Mouse (Mus musculus) CH12.LX (cell line): ENCODE measurements around the gene Adipor1. TPM values are rescaled to one million over a fixed set of nuclear protein-coding genes. Genes with fewer than 3 reads are reported as not detected.
"Not testable (repeated sequence)": the region's sequence is repeated elsewhere in the genome, so short reads cannot be mapped to it uniquely, and the experiment has no call there.

ENCODE experiments used
- DNase-seq: peaks from one replicate; pipeline ENCODE4 v3.0.0-alpha.2; 2013; ENCODE audit errors: extremely low read depth
- H3K27ac ChIP-seq: 2 replicates; pipeline ENCODE4 v1.5.1; 2012; ENCODE audit warnings: low read depth, mild to moderate bottlenecking, control low read depth, moderate library complexity; ENCODE audit not compliant: insufficient read depth
- H3K27me3 ChIP-seq: replicated peaks from 2 replicates; pipeline ENCODE3; 2012; ENCODE audit warnings: inconsistent platforms
- H3K36me3 ChIP-seq, 2 experiments: replicated peaks in 1 of 2; 2 replicates each; pipeline versions ENCODE3 to v1.6.1; 2012; ENCODE audit warnings: inconsistent platforms in 1 of 2, low read length in 1 of 2, mild to moderate bottlenecking in 1 of 2, mixed read lengths in 1 of 2, moderate library complexity in 1 of 2; ENCODE audit not compliant: control insufficient read depth in 1 of 2, insufficient read depth in 1 of 2
- H3K4me1 ChIP-seq, 2 experiments: 2 replicates each; pipeline ENCODE4 v1.6.1; 2012; ENCODE audit warnings: inconsistent platforms in 1 of 2, moderate library complexity in 1 of 2; ENCODE audit not compliant: insufficient read depth in 2 of 2, control insufficient read depth in 1 of 2
- H3K4me2 ChIP-seq: 2 replicates; pipeline ENCODE4 v1.6.1; 2012; ENCODE audit warnings: low read depth, mild to moderate bottlenecking, control low read depth; ENCODE audit not compliant: poor library complexity, insufficient read depth, severe bottlenecking
- H3K4me3 ChIP-seq, 3 experiments: fragments of 150-350 bp in 1 of 3; sonication (generic) in 1 of 3; replicated peaks in 1 of 3; 2 replicates each; pipeline versions ENCODE3 to v1.5.1; 2011 to 2012; ENCODE audit warnings: low read depth in 2 of 3, low read length in 2 of 3, mild to moderate bottlenecking in 2 of 3, moderate library complexity in 2 of 3, control low read depth in 1 of 3, improper control_type of control experiment in 1 of 3, inconsistent platforms in 1 of 3, mixed read lengths in 1 of 3; ENCODE audit not compliant: poor library complexity in 1 of 3
- H3K79me2 ChIP-seq: replicated peaks from 2 replicates; pipeline ENCODE4 v1.6.1; 2012; ENCODE audit warnings: mild to moderate bottlenecking, moderate library complexity; ENCODE audit not compliant: control insufficient read depth, poor library complexity, insufficient read depth, severe bottlenecking; ENCODE audit errors: extremely low read depth
- H3K9ac ChIP-seq: 2 replicates; pipeline ENCODE4 v1.6.1; 2012; ENCODE audit warnings: low read depth, mild to moderate bottlenecking, control low read depth, moderate library complexity; ENCODE audit not compliant: insufficient read depth
- H3K9me3 ChIP-seq: replicated peaks from 2 replicates; pipeline ENCODE3; 2012; ENCODE audit warnings: low read length, inconsistent platforms, mixed read lengths
- CTCF ChIP-seq, 2 experiments: IDR thresholded peaks in 1 of 2; conservative IDR thresholded peaks in 1 of 2; 2 replicates each; pipeline ENCODE4 v1.5.1; 2011 to 2012; ENCODE audit warnings: low read depth in 2 of 2, low read length in 2 of 2, improper control_type of control experiment in 1 of 2, inconsistent platforms in 1 of 2, mild to moderate bottlenecking in 1 of 2, moderate library complexity in 1 of 2
- E2F4 ChIP-seq: IDR thresholded peaks from 2 replicates; pipeline ENCODE4 v1.6.1; 2011; ENCODE audit warnings: low read depth, low read length, improper control_type of control experiment; ENCODE audit not compliant: insufficient replicate concordance
- MAZ ChIP-seq: IDR thresholded peaks from 2 replicates; pipeline ENCODE4 v1.6.1; 2012; ENCODE audit warnings: low read depth, mild to moderate bottlenecking, inconsistent platforms, low read length, improper control_type of control experiment, moderate library complexity
- RAD21 ChIP-seq: IDR thresholded peaks from 2 replicates; pipeline ENCODE4 v1.6.1; 2011; ENCODE audit warnings: low read depth, mild to moderate bottlenecking, low read length, improper control_type of control experiment, moderate library complexity
- RCOR1 ChIP-seq: conservative IDR thresholded peaks from 2 replicates; pipeline ENCODE4 v1.6.1; 2012; ENCODE audit warnings: low read depth, mild to moderate bottlenecking, inconsistent platforms, low read length, improper control_type of control experiment
- SMC3 ChIP-seq: IDR thresholded peaks from 2 replicates; pipeline ENCODE4 v1.6.1; 2011; ENCODE audit warnings: low read depth, low read length, improper control_type of control experiment
- UBTF ChIP-seq: IDR thresholded peaks from 2 replicates; pipeline ENCODE4 v1.6.1; 2012; ENCODE audit warnings: low read depth, mild to moderate bottlenecking, inconsistent platforms, low read length, improper control_type of control experiment, moderate library complexity
- USF1 ChIP-seq: IDR thresholded peaks from 2 replicates; pipeline ENCODE4 v1.6.1; 2014; ENCODE audit warnings: low read depth, mild to moderate bottlenecking, inconsistent platforms, low read length, improper control_type of control experiment
- dilution Hi-C: fragments of 300-500 bp; cut with MboI; formaldehyde crosslinking; loops from 2 replicates; pipeline ENCODE4 v1.14.3; 2020; ENCODE audit warnings: low sequenced_read_pairs; ENCODE audit not compliant: extremely low pct_unique_long_range_greater_than_20kb, extremely low pct_ligation_motif_present
- in situ Hi-C: fragments of 300-500 bp; cut with MboI; formaldehyde crosslinking; loops from 3 replicates; pipeline ENCODE4 v1.14.3; 2019; ENCODE audit warnings: low sequenced_read_pairs, low pct_ligation_motif_present, low pct_unique_long_range_greater_than_20kb, mixed read lengths
- polyA plus RNA-seq: library from polyadenylated mRNA; unstranded; fragments of >175 nt; gene quantifications from 2 replicates; pipeline ENCODE4 v1.2.1, GENCODE M21; 2012; ENCODE audit warnings: low read depth; ENCODE audit not compliant: insufficient read length
- total RNA-seq, 2 experiments: library from RNA; depleted of rRNA; stranded (reverse); fragments of 300-350 nt in 1 of 2; fragments of >200 nt in 1 of 2; gene quantifications; 2 replicates each; pipeline ENCODE4 v1.2.3; 2012 to 2014

Adipor1 gene
- total and polyA plus RNA-seq, 3 experiments = 64.1 to 94.0 (median 70.8) TPM

GRCm38 (mm10) chr1:134448537-134448936 is 33.4 kb downstream of the Adipor1 start:
- H3K4me2 ChIP-seq, H3K9ac ChIP-seq, H3K27me3 ChIP-seq, H3K79me2 ChIP-seq, H3K9me3 ChIP-seq, H3K27ac ChIP-seq, H3K4me1 ChIP-seq, H3K4me3 ChIP-seq, DNase-seq, dilution Hi-C loops, in situ Hi-C loops: not testable (repeated sequence)
- peaks cover 0 to 25% of the 10 kb centered on the region in 2 experiments for H3K36me3 ChIP-seq

GRCm38 (mm10) chr1:134450201-134450600 is 35.0 kb downstream of the Adipor1 start:
- in situ Hi-C loops (no loop called here), dilution Hi-C loops (no loop called here)
- no peaks in the 10 kb centered on the region for H3K9me3 ChIP-seq
- H3K36me3 ChIP-seq = peaks cover 0 to 20% of the 10 kb centered on the region in 2 experiments
- H3K27ac ChIP-seq = no peak overlapping the region
- no peaks in the 10 kb centered on the region for H3K79me2 ChIP-seq
- no peak overlapping the region for H3K4me3 ChIP-seq
- peaks cover 0 to 6% of the 10 kb centered on the region in 2 experiments; a peak in 3 of 4 replicates for H3K4me1 ChIP-seq
- DNase-seq = no peak
- H3K4me2 ChIP-seq = no peak overlapping the region
- no peak overlapping the region for H3K9ac ChIP-seq
- no peak for TF ChIP-seq UBTF
- no peak for TF ChIP-seq SMC3
- TF ChIP-seq E2F4 = no peak
- TF ChIP-seq CTCF (conservative IDR thresholded peaks at IDR 0.05 in 1 of 2, IDR thresholded peaks at IDR 0.05 in 1 of 2; ENCODE audit: low read depth in 2 of 2, low read length in 2 of 2) = 0 out of 4 replicates have a peak, but pooled peaks of 1 of the 2 experiments have one; percentile 10
- TF ChIP-seq, all 38 proteins: peak for 1
- H3K27me3 ChIP-seq = no peaks in the 10 kb centered on the region

GRCm38 (mm10) chr1:134450986-134451385 is 35.8 kb downstream of the Adipor1 start:
- TF ChIP-seq CTCF (conservative IDR thresholded peaks at IDR 0.05 in 1 of 2, IDR thresholded peaks at IDR 0.05 in 1 of 2; ENCODE audit: low read depth in 2 of 2, low read length in 2 of 2) = peak; percentile 22 to 67; a peak in 2 of 4 replicates
- peak; percentile 61 for TF ChIP-seq RAD21
- peak; percentile 32 for TF ChIP-seq SMC3
- TF ChIP-seq RCOR1 = no peak
- TF ChIP-seq MAZ = no peak
- no peak for TF ChIP-seq USF1
- Histone ChIP-seq H3K4me2 (no peak overlapping the region), H3K27me3 (no peaks in the 10 kb centered on the region), H3K79me2 (no peaks in the 10 kb centered on the region; the same call in 1 of the 2 replicates), H3K9me3 (no peaks in the 10 kb centered on the region), H3K27ac (no peak overlapping the region), H3K9ac (no peak overlapping the region), H3K4me1 (peaks cover 0 to 8% of the 10 kb centered on the region in 2 experiments; a peak in 3 of 4 replicates), H3K36me3 (peaks cover 0 to 20% of the 10 kb centered on the region in 2 experiments), H3K4me3 (no peak overlapping the region)
- DNase-seq = peak; percentile 33
- dilution Hi-C loops = no loop called here
- in situ Hi-C loops = no loop called here
